Mouse (Mus musculus) ovary, postnatal 36 days (tissue): ENCODE measurements around the gene Abca1.

Experiments used
- DNase-seq: peaks from one replicate; pipeline ENCODE4 v3.0.0; 2022; ENCODE audit warnings: low spot score, mixed read lengths

Abca1 gene

DNA sequence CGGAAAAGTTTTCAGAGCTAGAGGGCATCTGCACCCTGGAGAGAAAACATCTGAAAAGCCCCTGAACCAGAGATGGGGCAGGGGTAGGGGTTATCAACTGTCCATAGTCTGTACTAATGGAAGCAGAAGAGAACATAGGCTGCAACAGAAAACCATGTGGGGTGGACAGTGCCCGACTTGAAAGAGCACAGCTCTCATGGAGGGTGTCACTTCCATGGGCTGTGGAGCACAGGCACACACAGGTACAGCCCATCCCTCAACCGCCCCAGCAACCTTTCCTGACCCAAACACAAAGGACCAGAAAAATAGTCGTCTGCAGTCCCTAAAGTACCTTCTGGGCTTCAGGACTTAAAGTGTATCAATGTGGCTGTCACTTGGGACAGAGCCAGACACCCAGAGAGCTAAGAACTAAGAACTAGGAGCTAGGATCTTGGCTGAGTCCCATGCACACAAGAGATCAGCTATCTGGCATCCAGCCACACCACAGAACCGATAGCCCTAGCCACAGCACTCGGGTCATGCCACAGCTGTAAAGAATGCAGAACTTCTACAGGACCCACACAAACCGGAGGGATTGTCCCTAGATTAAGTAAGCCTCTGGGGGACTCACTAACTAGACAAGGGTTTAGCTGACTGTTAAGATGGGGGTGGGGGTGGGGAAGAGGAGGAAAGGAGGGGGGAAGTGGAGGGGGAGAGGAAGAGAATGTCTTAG lies 38.0 kb downstream of the Abca1 start:
- DNase-seq, result peak; percentile 41

DNA sequence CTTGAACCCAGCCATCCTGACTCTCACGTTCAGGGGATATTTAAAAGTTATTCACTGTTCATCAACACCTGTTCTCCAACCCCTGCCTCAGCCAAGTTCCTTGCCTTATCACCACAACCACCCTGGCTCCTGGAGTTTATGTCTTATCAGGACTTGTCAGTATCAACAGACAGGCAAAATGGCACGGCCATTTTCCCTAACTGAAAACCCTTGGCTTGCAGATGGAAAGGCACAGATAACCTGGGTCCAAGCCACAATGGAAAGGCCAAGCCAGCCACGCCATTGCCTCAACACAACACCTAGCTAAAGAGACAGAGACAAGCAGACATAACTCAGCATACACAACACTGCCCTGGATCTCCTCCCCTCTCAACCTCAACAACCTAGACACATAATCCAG lies 38.6 kb downstream of the Abca1 start:
- DNase-seq, result no peak

DNA sequence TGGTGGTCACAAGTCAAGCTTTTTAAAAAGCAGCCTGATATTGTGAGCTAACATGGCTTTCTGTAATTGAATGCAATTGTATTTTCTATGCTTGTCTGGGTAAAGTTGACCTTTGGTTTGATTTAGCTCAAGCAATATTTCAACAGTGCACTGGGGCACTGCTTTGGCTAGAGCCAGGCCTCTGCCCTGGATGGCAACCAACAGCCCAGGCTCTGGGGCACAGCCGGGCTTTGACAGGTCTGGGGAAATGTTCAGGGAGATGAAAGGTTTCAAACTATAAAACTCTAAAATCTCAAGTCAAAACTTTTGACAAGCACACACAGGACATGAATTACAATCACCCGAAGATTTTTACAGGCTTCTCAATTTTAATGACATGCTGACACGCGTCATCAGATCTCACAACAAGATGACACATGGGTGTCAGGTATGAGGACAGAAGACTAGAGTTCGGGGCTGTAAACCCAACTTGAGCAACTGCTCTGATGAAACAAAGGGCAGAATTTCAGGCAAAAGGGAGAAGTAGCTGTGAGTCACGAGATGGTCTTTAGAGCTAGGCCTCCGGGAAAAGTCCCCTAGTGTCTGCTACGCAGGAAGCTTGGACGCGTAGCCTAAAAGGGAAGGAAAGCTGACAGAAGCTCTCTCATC lies 39.5 kb downstream of the Abca1 start:
- DNase-seq, result no peak

DNA sequence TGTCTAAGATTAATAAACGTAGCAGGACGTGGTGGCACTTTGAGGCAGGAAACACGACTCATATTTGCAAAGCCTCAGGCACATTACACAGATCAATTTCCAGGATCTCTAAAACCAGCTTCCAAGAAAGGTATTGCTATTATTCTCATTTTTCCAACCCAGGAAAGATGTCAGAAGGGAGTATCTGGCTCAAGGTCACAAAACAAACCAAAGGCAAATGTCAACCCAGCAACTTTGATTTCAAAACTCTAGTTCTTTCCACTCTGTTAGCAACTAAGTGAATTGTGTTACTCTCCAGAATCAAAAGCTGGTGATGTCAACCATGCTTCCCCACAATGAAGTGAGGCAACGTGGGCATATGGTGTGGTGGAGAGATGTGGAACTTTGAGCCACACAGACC lies 41.1 kb downstream of the Abca1 start:
- no peak for DNase-seq

DNA sequence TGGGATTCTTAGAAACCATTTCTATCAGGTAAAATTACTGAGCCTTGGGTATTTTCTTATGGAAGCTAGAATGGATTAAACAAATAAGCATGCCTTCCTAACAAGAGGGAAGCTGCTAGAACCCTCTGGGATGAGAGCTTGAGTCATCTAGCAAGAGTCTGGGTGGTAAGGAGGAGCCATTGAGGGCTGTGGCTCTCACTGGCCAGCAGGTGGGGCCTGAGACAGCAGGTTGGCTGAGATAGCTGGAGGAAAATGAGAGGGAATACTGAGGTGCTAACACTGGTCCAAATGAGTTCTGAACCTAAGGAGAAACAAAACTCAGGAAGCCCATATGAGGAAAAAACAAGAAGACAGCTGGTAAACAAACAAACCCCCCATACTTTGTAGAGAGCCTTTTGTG lies 42.1 kb downstream of the Abca1 start:
- no peak for DNase-seq

DNA sequence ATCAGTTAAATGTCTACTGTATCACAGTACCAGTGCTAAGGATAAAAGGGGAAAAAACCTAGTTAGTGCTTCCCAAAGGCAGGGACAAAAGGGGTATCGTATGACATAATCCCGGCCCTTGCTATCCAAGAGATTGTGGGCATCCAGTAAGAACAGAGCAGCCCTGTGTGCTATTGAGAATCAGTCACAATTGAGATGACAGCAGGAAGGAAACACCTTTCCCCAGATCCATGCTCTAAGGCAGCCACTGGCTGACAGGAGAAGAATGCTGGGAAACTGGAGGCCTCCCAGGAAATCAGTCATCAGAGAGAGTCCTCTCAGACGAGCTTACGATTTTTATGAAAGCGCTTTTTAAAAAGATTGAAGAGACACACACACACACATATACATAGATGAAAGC lies 42.6 kb downstream of the Abca1 start:
- DNase-seq, result no peak

DNA sequence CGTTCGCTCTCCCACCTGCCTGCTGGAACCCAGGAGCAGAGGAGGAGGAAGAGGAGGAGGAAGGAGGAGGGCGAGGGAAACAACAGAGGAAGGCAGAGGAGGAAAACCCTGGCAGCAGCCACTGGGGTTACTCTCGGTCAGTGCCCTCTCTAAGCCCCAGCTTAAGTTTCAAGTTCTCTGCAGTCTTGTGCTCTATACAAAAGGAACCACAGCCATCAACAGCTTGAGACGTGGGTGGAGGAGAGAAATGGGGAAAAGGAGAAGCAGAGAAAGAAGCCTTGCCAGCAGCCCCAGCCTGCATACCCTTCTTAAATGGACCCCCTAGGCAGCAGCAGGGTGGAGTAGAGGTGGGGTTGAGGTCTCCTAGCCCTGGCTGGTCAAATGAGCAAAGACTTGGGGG lies 43.8 kb downstream of the Abca1 start:
- DNase-seq, result no peak

DNA sequence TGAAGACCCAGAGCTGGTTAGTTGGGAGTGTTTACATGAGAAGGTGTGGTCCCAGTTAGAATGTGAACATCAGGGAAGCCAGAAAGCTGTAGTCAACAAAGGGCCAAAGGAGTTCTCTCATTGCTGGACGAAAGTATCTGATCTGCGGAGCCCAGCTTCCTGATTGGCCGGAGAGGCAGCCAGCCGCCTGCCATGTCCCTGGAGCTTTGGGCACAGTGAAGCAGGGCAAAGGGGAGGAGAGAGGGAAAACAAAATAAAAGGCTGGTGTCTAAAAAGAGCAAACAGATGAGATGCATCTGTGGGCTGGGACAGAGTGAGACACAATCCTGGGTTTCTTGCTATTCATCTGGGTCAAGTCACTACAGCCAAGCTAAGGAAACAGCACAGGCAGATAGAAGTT lies 44.3 kb downstream of the Abca1 start:
- peak; percentile 56 for DNase-seq

DNA sequence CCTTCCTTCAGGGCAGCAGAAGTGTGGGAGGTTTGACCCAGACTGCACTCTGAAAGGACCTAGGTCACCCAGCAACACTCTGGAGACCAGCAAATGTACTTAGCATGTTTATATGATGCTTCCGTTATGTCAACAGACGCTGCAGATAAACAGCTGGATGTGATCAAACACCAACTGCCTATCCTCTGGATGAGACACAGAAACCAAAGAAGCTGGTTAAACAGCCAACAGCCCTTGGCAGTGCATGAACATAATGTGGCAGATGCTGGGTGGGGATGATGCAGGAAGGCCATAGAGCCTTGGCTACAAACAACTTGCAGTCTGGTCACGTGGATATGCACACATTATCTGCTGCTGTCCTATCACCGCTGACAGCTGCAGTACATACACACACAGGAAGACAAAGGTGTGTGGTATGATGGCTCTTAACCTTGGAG lies 47.8 kb downstream of the Abca1 start:
- no peak for DNase-seq

DNA sequence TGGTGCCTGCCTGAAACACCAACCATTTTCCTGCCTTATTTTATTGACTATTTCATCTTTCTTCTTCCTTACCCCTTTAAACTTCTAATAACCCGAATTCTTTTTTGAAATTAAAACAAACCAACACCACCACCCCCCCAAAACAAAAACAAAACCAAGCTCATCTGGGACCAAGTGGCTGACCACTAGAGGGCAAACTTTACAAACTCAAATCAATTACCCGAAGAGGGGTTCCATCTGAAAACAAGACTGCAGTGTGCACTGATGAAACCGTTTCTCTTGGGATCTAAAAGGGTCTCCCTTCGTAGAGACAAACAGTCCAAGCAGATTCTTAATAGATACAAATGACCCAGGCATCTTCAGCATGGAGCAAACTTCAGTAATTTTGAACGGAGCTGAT lies 49.3 kb downstream of the Abca1 start:
- DNase-seq, result no peak

DNA sequence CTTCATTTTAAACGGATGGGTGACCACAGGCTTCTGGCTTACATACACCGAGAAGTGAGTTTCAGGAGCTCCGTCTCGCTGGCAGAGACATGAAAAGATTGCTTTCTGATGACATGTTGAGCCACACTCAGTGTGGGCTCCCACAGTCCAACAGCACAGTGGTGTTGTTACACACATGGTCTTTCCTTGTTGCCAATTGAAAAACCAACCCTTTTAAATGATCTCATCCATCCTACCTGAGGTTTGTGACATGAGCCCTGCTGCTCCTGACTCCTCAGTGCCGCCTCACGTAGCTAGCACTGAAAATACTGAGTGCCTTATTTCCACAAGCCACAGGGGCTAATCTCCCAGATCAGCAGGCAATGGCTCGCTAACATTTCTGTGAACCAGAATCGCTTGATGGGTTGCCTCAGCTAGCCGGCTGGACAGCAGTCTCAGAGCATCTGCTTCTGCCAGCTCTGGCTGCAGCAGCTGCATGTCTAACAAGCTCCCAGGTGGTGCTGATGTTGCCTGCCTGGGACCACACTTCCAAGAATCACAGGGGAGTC lies 50.2 kb downstream of the Abca1 start:
- no peak for DNase-seq

DNA sequence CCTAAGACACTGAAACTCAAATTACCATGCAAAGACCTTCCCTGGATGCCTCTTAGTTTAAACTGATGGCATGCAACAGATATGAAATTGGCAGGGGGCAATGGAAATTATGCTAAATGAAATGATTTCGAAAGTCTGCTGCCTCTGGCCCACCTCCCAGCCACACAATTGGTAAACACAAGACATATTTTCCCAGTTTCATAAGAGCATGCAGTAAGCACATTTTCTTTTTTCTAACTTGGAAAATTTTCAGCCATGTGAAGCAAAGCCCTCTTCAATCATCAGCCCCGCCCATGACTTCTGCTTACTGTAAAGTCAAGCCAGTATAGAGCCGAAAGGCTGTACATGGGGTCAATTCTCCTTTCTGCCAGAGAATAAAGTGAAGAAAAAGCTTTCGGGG lies 51.5 kb downstream of the Abca1 start:
- DNase-seq, result no peak

DNA sequence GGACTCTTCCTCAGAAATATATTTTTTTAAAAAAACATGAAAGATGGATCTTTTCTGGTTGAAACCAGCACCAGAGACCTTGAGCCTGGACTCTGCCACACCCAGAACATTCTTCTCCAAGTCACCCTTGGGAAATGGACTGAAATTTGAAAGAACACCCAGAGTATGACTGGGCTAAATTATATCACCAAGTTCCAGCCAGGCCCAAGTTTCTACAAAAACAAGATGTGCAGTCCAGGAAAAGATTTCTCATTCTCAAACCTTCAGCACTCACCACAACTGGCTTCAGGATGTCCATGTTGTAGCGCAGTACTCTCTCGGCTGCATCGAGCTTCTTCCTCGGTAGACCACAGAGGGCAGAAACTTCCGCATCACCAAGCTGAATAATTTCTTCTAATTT lies 53.0 kb downstream of the Abca1 start:
- DNase-seq, result no peak

DNA sequence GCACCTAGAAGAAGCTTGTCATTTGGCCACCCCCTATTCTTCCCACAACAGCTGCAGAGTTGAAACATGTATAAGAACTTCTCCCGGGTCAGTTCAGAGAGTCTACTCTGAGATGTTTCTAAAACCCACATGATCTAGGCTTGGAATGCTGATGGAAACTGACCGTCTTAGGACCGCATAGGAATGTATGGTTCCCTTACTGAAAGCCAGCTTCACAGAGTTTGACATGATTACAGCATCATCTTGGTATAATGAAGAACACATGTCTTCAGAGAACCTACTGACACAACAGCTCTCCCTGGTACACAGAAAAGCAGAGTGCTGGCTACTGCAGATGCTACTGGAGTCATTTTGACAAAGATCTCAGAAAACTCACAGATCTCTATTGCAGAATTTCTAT lies 53.6 kb downstream of the Abca1 start:
- no peak for DNase-seq

DNA sequence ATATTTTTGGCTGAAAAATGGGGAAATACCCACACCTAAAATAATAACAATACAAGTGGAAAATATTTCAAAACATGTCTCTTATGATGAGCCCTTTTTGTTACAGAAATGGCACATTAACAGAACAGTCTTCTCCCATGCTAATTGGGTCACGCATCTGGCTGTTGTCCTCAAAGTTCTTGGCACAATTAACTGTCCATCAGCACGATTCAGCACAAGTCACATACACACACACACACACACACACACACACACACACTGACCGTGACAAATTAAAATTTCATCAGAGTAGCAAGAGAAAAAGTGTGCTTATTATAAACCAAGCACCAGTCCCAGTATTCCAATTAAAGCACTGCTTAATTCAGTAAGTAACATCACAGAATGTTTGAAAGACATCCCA lies 55.1 kb downstream of the Abca1 start:
- DNase-seq, result no peak

DNA sequence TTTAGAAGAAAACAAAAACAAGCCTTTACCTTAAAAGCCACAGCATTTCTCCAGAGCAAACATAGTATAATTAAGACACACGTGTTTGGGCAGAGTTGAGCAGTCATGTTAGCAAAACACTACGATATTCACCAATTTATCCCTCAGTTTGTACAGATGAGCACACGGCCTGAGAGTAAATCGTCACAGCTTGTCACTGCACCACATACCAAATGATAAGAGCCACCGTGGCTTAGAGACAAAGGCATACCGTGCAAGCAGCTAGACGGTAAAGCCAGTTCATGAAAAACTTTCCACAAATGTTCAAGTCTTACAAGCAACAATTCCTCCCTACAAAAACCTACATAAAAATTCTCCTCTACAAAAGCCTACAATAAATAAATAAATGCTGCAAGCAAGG lies 57.2 kb downstream of the Abca1 start:
- DNase-seq, result no peak

DNA sequence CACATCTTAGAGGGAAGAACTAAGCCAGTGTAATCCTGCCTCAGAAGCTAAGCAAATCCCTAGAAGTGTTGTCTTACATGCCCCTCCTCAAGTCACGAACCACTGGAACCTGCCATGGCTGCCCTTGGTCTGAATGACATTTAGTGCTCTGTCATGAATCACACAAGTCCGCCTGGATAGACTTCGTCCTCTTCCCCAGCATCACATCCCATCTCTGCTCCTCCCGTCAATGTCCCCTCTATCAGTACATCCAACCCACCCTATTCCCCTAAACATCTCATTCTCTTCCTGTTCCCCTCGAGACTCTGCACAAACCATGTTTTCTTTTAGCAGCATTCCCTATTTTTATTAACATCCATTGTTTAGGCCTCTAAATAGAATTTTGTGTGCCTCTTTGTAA lies 58.4 kb downstream of the Abca1 start:
- DNase-seq, result no peak

DNA sequence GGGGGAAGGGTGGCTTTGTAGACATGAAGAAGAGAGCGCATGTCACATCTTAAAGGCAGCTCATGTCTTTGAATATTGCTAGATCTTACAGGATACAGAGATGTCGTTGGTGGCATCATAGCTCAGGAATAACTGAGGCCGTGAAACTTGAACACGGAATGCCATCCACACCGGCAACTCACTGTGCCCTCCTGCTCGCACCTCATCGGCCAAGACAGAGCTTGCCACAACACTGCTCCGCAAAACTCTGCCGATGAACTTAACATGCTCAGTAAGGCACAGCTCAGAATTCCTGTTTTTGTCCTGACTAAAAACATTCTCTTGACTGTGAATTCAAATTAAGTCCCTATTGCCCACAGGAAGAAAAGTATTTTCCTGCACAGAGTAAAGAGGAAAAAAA lies 59.2 kb downstream of the Abca1 start:
- DNase-seq, result no peak

DNA sequence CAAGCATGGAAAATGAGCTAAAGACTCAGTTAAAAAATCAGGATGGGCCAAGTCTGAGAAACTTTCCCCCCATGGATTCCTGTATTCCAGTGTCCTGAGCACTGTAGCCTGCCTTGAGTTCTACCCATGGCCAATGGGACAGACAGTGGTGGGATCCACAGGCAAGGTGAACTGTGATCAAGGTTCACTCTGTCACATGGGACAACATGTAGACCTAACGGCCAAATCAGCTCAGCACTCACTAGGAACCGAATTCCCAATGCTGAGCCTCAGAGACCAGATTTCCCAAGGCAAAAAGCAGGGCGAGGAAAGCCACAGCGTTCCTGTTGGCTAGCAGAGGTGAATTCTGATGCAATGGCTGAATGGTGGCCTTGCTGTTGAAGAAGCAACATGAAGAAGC lies 64.8 kb downstream of the Abca1 start:
- no peak for DNase-seq

DNA sequence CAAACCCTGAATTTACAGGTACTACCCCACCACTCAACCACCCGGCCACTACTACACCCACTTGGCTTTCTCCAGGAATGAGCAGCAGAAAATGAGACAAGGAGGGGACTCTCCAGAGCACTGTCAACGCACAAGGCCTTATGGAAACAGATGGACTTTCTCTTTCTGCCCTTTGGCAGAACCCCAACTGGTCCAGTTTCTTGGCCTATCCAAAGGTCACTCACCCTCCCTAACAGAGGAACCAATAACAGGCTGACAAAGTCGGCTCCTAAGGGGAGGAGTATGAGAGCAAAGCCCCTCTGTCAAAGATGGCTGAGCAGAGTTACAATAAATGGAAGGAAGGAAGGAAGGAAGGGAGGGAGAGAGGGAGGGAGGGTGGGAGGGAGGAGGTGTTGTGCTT lies 65.4 kb downstream of the Abca1 start:
- no peak for DNase-seq

DNA sequence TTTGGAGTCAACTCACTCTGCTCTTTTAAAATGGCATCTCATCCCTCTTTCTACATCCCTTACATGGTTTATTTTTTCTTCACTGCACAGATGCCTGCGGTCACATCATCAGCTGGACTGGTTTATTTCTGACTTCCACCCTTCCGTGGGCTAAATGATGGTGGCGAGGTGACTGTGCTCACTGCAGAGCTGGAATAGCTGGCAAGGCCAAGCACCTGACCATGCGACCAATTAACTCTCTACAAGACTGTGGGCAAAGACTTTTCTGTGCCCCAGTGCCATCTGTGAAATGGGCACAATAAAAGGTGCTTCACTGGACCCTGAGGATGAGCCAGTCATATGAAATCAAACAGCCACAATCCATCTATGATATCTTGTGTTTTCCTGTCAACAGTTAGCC lies 66.1 kb downstream of the Abca1 start:
- no peak for DNase-seq

DNA sequence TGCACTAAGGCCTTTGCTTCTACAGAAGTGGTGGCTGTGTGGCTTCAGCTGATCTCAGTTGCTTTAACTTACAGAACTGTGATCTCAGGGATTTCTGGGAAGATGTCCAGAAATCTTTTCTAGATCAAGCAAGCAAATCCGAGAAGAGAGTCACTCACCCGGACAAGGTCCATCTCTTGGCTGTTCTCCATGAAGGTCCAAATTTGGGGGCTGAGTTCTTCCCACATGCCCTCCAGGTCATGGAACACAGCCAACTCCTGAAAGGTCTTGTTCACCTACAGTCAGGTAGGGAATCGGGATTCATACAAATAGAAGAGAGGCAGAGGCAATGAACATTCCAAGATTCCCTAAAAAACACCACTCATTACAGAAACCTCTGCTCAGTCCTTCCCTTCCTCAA lies 70.1 kb downstream of the Abca1 start:
- no peak for DNase-seq

DNA sequence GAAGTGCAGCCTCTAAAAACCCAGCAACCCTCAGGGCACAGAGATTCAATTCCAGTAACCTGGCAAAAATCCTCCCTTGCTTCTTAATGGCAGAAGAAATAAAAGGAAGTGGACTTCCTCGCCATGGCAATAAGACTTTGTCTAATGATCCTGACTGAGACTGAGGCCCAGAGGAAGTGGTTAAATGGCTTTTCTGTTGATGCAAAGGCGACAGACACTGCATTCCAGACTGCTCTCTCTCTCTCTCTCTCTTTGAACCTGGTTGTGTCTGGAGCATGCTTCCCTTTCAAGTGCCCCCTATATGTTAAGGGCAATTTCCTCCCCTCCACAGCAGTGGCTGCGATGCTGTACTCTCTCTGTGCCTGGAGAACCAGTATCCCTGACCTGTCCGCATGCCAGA lies 70.7 kb downstream of the Abca1 start:
- DNase-seq, result no peak

DNA sequence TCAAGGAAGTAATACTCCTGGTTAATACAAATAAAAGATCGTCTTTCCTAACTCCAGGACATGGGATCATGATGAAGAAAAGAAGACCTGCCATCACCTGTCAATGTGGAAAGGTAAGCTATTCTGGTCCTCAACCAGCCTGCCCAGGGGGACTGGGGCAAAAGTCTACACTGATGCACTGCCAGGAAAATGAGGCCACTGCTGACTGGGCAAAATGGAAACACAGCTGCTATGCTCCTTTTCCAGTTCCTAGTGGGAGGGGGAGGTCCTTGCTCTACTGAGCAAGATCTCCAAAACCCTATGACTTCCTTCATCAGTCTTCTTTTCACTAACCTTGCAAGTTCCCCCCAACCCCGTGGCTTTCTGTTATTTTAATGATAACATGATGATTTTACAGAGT lies 73.1 kb downstream of the Abca1 start:
- no peak for DNase-seq
